Comparison of ENCODE assay signal across 21 mouse cellular contexts in the genomic region with DNA sequence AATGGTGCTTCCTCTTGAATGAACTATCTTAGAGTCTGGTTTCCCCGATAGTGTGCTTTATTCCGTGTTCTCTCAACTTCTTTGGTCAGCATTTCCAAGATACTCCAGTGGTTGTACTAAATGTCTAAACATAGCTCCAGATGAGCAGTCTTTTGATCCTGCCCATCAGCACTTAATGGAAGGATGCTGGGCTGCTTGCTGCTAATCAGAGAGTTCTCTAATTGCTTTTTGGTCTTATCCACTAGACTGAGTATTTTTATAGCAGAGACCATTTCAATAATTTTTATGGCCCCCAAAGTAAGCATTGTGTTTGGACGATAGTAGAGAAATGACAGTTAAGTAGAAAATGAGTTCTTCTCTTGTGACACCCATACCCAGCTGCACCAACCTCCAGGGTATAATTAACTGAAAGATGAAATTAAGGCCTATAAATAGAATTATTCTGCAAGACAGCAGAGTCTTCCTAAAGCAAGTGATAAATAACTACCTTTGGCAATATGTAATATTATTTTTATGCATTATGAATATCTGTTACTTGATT.
DNase-seq lines count a peak whose midpoint lies in the region; ATAC-seq lines count a peak whose summit lies in the region.
"Had no signal": no experiment of that assay in that cellular context is flagged by ENCODE, and none has a peak within 500 bp of the region (broad histone marks: within the 10 kb centered on the region; RNA-seq: fewer than 3 reads in every experiment).

No protein-coding gene starts in this region.

- no peak overlapping the region for H3K4me3 ChIP-seq in neural tube, embryonic 13.5 days
- no peak overlapping the region for H3K4me3 ChIP-seq in neural tube, embryonic 14.5 days (ENCODE audit: low read depth, low read length)
- no peak overlapping the region for H3K4me3 ChIP-seq in neural tube, embryonic 15.5 days (replicated peaks)
- H3K4me3 ChIP-seq in heart, embryonic 12.5 days: no peak overlapping the region

- peak overlapping the region; percentile 52; the same call in 1 of the 2 replicates for H3K27ac ChIP-seq in neural tube, embryonic 13.5 days (replicated peaks)
- H3K27ac ChIP-seq in neural tube, embryonic 14.5 days (ENCODE audit: low read depth, low read length): no peak overlapping the region
- H3K27ac ChIP-seq in neural tube, embryonic 15.5 days (replicated peaks): peak overlapping the region; percentile 43; the same call in 1 of the 2 replicates
- H3K27ac ChIP-seq in heart, embryonic 12.5 days (ENCODE audit: poor library complexity, severe bottlenecking): no peak overlapping the region

- H3K9ac ChIP-seq in neural tube, embryonic 13.5 days: no peak overlapping the region
- no peak overlapping the region for H3K9ac ChIP-seq in neural tube, embryonic 14.5 days (replicated peaks; ENCODE audit: low read depth, low read length)
- H3K9ac ChIP-seq in neural tube, embryonic 15.5 days (replicated peaks): no peak overlapping the region
- H3K9ac ChIP-seq in heart, embryonic 12.5 days: no peak overlapping the region

- 61% methylated on average over 3 of the region's 3 CpGs for WGBS in neural tube, embryonic 13.5 days
- 72% methylated on average over 3 of the region's 3 CpGs for WGBS in neural tube, embryonic 14.5 days
- 54% methylated on average over 3 of the region's 3 CpGs for WGBS in neural tube, embryonic 15.5 days
- 80% methylated on average over 3 of the region's 3 CpGs for WGBS in heart, embryonic 12.5 days

- no peaks in the 10 kb centered on the region for H3K4me1 ChIP-seq in neural tube, embryonic 13.5 days (replicated peaks)
- no peaks in the 10 kb centered on the region for H3K4me1 ChIP-seq in neural tube, embryonic 14.5 days (ENCODE audit: control insufficient read depth, insufficient read depth, low read length)
- no peaks in the 10 kb centered on the region for H3K4me1 ChIP-seq in neural tube, embryonic 15.5 days
- H3K4me1 ChIP-seq in heart, embryonic 12.5 days (replicated peaks): no peaks in the 10 kb centered on the region

- no peak for DNase-seq in neural tube, embryonic 10.5 days (ENCODE audit: extremely low spot score, low spot score)
- no peak for DNase-seq in spleen, postnatal 36 days (ENCODE audit: low spot score in 2 of 2)
- DNase-seq: adrenal gland, adult 2 months; adrenal gland, adult 8-10 months; adrenal gland, postnatal 10 days; adrenal gland, postnatal 14 days; adrenal gland, postnatal 25 days; adrenal gland, postnatal 36 days; B cell, adult 2 months; cerebellum, adult 11 months; cerebellum, adult 11-12 months; cerebellum, adult 18-20 months had no signal

- no peak overlapping the region for H3K4me2 ChIP-seq in neural tube, embryonic 13.5 days
- H3K4me2 ChIP-seq in neural tube, embryonic 14.5 days (ENCODE audit: low read depth, low read length): no peak overlapping the region
- H3K4me2 ChIP-seq in neural tube, embryonic 15.5 days: no peak overlapping the region
- H3K4me2 ChIP-seq in heart, embryonic 12.5 days: no peak overlapping the region

- H3K36me3 ChIP-seq in neural tube, embryonic 13.5 days: no peaks in the 10 kb centered on the region
- H3K36me3 ChIP-seq in neural tube, embryonic 14.5 days (ENCODE audit: control insufficient read depth, insufficient read depth, low read length): no peaks in the 10 kb centered on the region
- no peaks in the 10 kb centered on the region for H3K36me3 ChIP-seq in neural tube, embryonic 15.5 days
- H3K36me3 ChIP-seq in heart, embryonic 12.5 days: no peaks in the 10 kb centered on the region
- H3K36me3 ChIP-seq: G1E had no signal

- H3K9me3 ChIP-seq in neural tube, embryonic 13.5 days: no peaks in the 10 kb centered on the region
- no peaks in the 10 kb centered on the region for H3K9me3 ChIP-seq in neural tube, embryonic 14.5 days (ENCODE audit: control insufficient read depth, low read length)
- H3K9me3 ChIP-seq in neural tube, embryonic 15.5 days (replicated peaks): no peaks in the 10 kb centered on the region
- H3K9me3 ChIP-seq in heart, embryonic 12.5 days (replicated peaks): no peaks in the 10 kb centered on the region

- no peaks in the 10 kb centered on the region for H3K27me3 ChIP-seq in neural tube, embryonic 13.5 days
- no peaks in the 10 kb centered on the region for H3K27me3 ChIP-seq in neural tube, embryonic 14.5 days (ENCODE audit: control insufficient read depth, insufficient read depth, low read length)
- no peaks in the 10 kb centered on the region for H3K27me3 ChIP-seq in neural tube, embryonic 15.5 days (replicated peaks)
- no peaks in the 10 kb centered on the region for H3K27me3 ChIP-seq in heart, embryonic 12.5 days (replicated peaks)
- H3K27me3 ChIP-seq: CH12.LX, Patski had no signal

- ATAC-seq in neural tube, embryonic 13.5 days (ENCODE audit: low read depth): peak; percentile 76
- peak; percentile 58 for ATAC-seq in neural tube, embryonic 14.5 days (ENCODE audit: low read depth)
- ATAC-seq in neural tube, embryonic 15.5 days (ENCODE audit: low FRiP score): peak; percentile 76
- no peak for ATAC-seq in heart, embryonic 12.5 days (ENCODE audit: insufficient number of reproducible peaks, low FRiP score)
- ATAC-seq: activated CD4-positive, CD25-positive, alpha-beta regulatory T cell, adult 4 months; CD4-positive, CD25-positive, alpha-beta regulatory T cell, adult 4 months; Patski had no signal

Comparison
In these comparisons a context has a peak if more than half of its experiments do, and no peak if none do; other contexts are left out.
1. H3K27ac ChIP-seq: peak in neural tube, embryonic 13.5 days (single experiment) and neural tube, embryonic 15.5 days (single experiment); none in neural tube, embryonic 14.5 days (single experiment) and heart, embryonic 12.5 days (single experiment).